Mouse (Mus musculus): Measurements from ENCODE around the gene Tmigd3. TPM values are rescaled to one million over a fixed set of nuclear protein-coding genes. Genes with fewer than 3 reads are reported as not detected.

The Tmigd3 gene
- polyA plus RNA-seq, 1 experiment from 2014 or later = not detected

- peak; percentile 98 for ATAC-seq
- H3K4me1 ChIP-seq = peaks cover 31% of the 10 kb centered on the region
- peaks cover 48% of the 10 kb centered on the region for H3K36me3 ChIP-seq (ENCODE audit: poor library complexity, severe bottlenecking)
- H3K27me3 ChIP-seq = no peaks in the 10 kb centered on the region
- peak within 1 kb of the TSS; percentile 91 for H3K4me3 ChIP-seq
- H3K27ac ChIP-seq = peak within 1 kb of the TSS; percentile 87
- peak within 1 kb of the TSS; percentile 86 for H3K4me2 ChIP-seq
- H3K9me3 ChIP-seq (replicated peaks) = no peaks in the 10 kb centered on the region
- under 1% methylated on average over 52 of the region's 52 CpGs for WGBS
- peak within 1 kb of the TSS; percentile 95 for H3K9ac ChIP-seq
Measured at GRCm38 (mm10) chr3:105958974-105959580, 88.4 kb downstream of the Tmigd3 start, which contains the start of gene Wdr77. TSS of gene Wdr77 (plus strand) at chr3:105959369.

- no peaks in the 10 kb centered on the region for H3K9me3 ChIP-seq (replicated peaks)
- H3K36me3 ChIP-seq (ENCODE audit: poor library complexity, severe bottlenecking) = peaks cover 49% of the 10 kb centered on the region
- peak overlapping the region; percentile 91 for H3K4me3 ChIP-seq
- H3K4me2 ChIP-seq = peak overlapping the region; percentile 86
- ATAC-seq = no peak; the same call in none of the 2 replicates
- H3K27ac ChIP-seq = peak overlapping the region; percentile 68
- under 1% methylated on average over 26 of the region's 26 CpGs for WGBS
- peaks cover 31% of the 10 kb centered on the region for H3K4me1 ChIP-seq
- no peaks in the 10 kb centered on the region for H3K27me3 ChIP-seq
- H3K9ac ChIP-seq = peak overlapping the region; percentile 95
Measured at GRCm38 (mm10) chr3:105959585-105959984, 88.9 kb downstream of the Tmigd3 start.

GRCm38 (mm10) chr3:105959999-105960398 lies 89.3 kb downstream of the Tmigd3 start, which contains the start of gene Atp5f1:
TSS of gene Atp5f1 (minus strand) at chr3:105960099.
- no peaks in the 10 kb centered on the region for H3K9me3 ChIP-seq (replicated peaks)
- ATAC-seq = no peak
- H3K4me2 ChIP-seq = peak within 1 kb of the TSS; percentile 86
- peaks cover 49% of the 10 kb centered on the region for H3K36me3 ChIP-seq (ENCODE audit: poor library complexity, severe bottlenecking)
- no peaks in the 10 kb centered on the region for H3K27me3 ChIP-seq
- WGBS = 5% methylated on average over 6 of the region's 6 CpGs
- H3K27ac ChIP-seq = peak within 1 kb of the TSS; percentile 87
- H3K9ac ChIP-seq = peak within 1 kb of the TSS; percentile 95
- peaks cover 31% of the 10 kb centered on the region for H3K4me1 ChIP-seq
- peak within 1 kb of the TSS; percentile 91 for H3K4me3 ChIP-seq

- Histone ChIP-seq H3K4me3 (peak overlapping the region; percentile 91), H3K36me3 (ENCODE audit: poor library complexity, severe bottlenecking) (peaks cover 54% of the 10 kb centered on the region), H3K27ac (no peak overlapping the region), H3K4me2 (peak overlapping the region; percentile 86), H3K4me1 (peaks cover 31% of the 10 kb centered on the region), H3K9ac (no peak overlapping the region), H3K9me3 (replicated peaks) (no peaks in the 10 kb centered on the region), H3K27me3 (no peaks in the 10 kb centered on the region)
- WGBS = 100% methylated on average over 2 of the region's 2 CpGs
- ATAC-seq = no peak
Measured at GRCm38 (mm10) chr3:105960700-105961099, 90.0 kb downstream of the Tmigd3 start.

- Histone ChIP-seq H3K4me1 (no peaks in the 10 kb centered on the region), H3K4me3 (no peak overlapping the region), H3K36me3 (ENCODE audit: poor library complexity, severe bottlenecking) (peaks cover 38% of the 10 kb centered on the region), H3K9ac (no peak overlapping the region), H3K27ac (no peak overlapping the region), H3K4me2 (no peak overlapping the region), H3K9me3 (replicated peaks) (no peaks in the 10 kb centered on the region), H3K27me3 (no peaks in the 10 kb centered on the region)
- 0 out of 2 replicates have a peak, but pooled peaks have one; percentile 4 for ATAC-seq
- WGBS = 79% methylated on average over 5 of the region's 5 CpGs
Measured at GRCm38 (mm10) chr3:105971831-105972446, 101.2 kb downstream of the Tmigd3 start.

GRCm38 (mm10) chr3:105973411-105973810 lies 102.7 kb downstream of the Tmigd3 start, which contains the start of gene Ovgp1:
TSS of gene Ovgp1 (plus strand) at chr3:105973711.
- Histone ChIP-seq H3K9ac (no peak within 1 kb of the TSS), H3K27ac (no peak within 1 kb of the TSS), H3K4me1 (no peaks in the 10 kb centered on the region), H3K4me3 (no peak within 1 kb of the TSS), H3K27me3 (no peaks in the 10 kb centered on the region), H3K9me3 (replicated peaks) (no peaks in the 10 kb centered on the region), H3K36me3 (ENCODE audit: poor library complexity, severe bottlenecking) (peaks cover 23% of the 10 kb centered on the region), H3K4me2 (no peak within 1 kb of the TSS)
- WGBS = 81% methylated on average over 3 of the region's 3 CpGs
- no peak for ATAC-seq

Other genes with a start within 250 kb of the Tmigd3 start
- 36.2 and 38.3 TPM in 2 replicates for gene Ddx20, start 183.3 kb upstream of the Tmigd3 start, polyA plus RNA-seq (2015; fragmentation: Nextera tagmentation; extraction: Ambion mirVana)
- 2.5 and 3.6 TPM in 2 replicates for gene Inka2, start 166.3 kb upstream of the Tmigd3 start, polyA plus RNA-seq (2015; fragmentation: Nextera tagmentation; extraction: Ambion mirVana)
- gene Rap1a, start 69.6 kb upstream of the Tmigd3 start, polyA plus RNA-seq (2015; fragmentation: Nextera tagmentation; extraction: Ambion mirVana) = 73.2 and 84.7 TPM in 2 replicates
- gene Adora3, start within 50 bp of the Tmigd3 start, polyA plus RNA-seq (2015; fragmentation: Nextera tagmentation; extraction: Ambion mirVana) = 0.12 and 0.14 TPM in 2 replicates
- 0.21 and 0.28 TPM in 2 replicates for gene I830077J02Rik, start 61.8 kb downstream of the Tmigd3 start, polyA plus RNA-seq (2015; fragmentation: Nextera tagmentation; extraction: Ambion mirVana)
- gene Wdr77, start 88.5 kb downstream of the Tmigd3 start, polyA plus RNA-seq (2015; fragmentation: Nextera tagmentation; extraction: Ambion mirVana) = 113 and 122 TPM in 2 replicates
- 528 and 564 TPM in 2 replicates for gene Atp5f1, start 89.2 kb downstream of the Tmigd3 start, polyA plus RNA-seq (2015; fragmentation: Nextera tagmentation; extraction: Ambion mirVana)
- 3.0 and 3.6 TPM in 2 replicates for gene Ovgp1, start 102.8 kb downstream of the Tmigd3 start, polyA plus RNA-seq (2015; fragmentation: Nextera tagmentation; extraction: Ambion mirVana)
- 4.0 and 5.3 TPM in 2 replicates for gene Pifo, start 143.7 kb downstream of the Tmigd3 start, polyA plus RNA-seq (2015; fragmentation: Nextera tagmentation; extraction: Ambion mirVana)
- gene Chil5, start 161.9 kb downstream of the Tmigd3 start, polyA plus RNA-seq (2015; fragmentation: Nextera tagmentation; extraction: Ambion mirVana) = not detected in 2 replicates
- gene Chia1, start 242.3 kb downstream of the Tmigd3 start, polyA plus RNA-seq (2015; fragmentation: Nextera tagmentation; extraction: Ambion mirVana) = 0.28 and 0.68 TPM in 2 replicates

Data from forebrain, embryonic 13.5 days (tissue).